Mouse (Mus musculus) cortical plate, adult 2 months (tissue): Measurements from ENCODE around the gene Plcd1. TPM values are rescaled to one million over a fixed set of nuclear protein-coding genes. Genes with fewer than 3 reads are reported as not detected.

Source experiments
- H3K27ac ChIP-seq: fragments of 200-500 bp; 2 replicates; pipeline ENCODE4 v1.5.1; 2012; ENCODE audit warnings: low read length, control low read depth, inconsistent platforms; ENCODE audit not compliant: insufficient read depth
- H3K4me1 ChIP-seq: fragments of 200-500 bp; 2 replicates; pipeline ENCODE4 v1.6.1; 2011; ENCODE audit warnings: low read length; ENCODE audit not compliant: control insufficient read depth, insufficient read depth
- H3K4me3 ChIP-seq: fragments of 200-500 bp; 2 replicates; pipeline ENCODE4 v1.5.1; 2011; ENCODE audit warnings: mild to moderate bottlenecking, low read length, control low read depth; ENCODE audit not compliant: insufficient read depth
- CTCF ChIP-seq: fragments of 200-500 bp; IDR thresholded peaks from 2 replicates; pipeline ENCODE4 v1.5.1; 2011; ENCODE audit warnings: mild to moderate bottlenecking, control low read depth, low read length; ENCODE audit not compliant: insufficient read depth; ENCODE audit errors: extremely low read depth
- POLR2A ChIP-seq: fragments of 200-500 bp; IDR thresholded peaks from 2 replicates; pipeline ENCODE4 v1.6.1; 2011; ENCODE audit warnings: mild to moderate bottlenecking, low read length, control low read depth; ENCODE audit not compliant: insufficient read depth; ENCODE audit errors: extremely low read depth
- polyA plus RNA-seq: library from polyadenylated mRNA; depleted of rRNA; stranded (reverse); fragments of >200 nt; gene quantifications from 2 replicates; pipeline ENCODE4 v1.2.3, GENCODE M21; 2012

Plcd1 gene
- polyA plus RNA-seq, 1 experiment: 21.7 TPM

DNA sequence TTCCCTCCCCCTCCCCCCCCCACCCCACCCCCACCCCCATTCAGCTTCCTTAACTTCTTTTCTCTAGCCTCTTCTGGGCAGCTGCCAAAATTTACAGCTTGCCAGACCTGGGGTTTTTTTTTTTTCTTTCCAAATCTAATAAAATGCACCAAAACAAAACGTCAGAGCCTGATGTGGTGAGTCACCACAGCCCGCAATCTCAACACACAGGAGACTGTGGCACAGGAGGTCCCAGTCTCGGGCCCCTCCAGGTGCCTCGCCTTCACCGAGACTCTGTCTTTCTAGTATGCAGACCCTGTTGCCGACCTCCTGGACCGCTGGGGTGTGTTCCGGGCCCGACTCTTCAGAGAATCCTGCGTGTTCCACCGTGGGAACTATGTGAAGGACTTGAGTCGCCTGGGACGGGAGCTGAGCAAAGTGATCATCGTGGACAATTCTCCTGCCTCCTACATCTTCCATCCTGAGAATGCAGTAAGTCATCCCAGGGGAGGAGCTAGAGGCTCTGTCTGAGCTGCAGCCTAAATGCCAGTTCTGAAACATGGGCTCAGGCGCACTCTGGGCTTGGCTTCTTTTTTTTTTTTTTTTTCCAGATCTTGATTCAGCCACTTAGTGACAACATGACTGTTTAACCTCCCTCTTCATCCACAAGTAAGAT, 56.1 kb downstream of the Plcd1 start:
- Histone ChIP-seq H3K4me3 (no peak overlapping the region), H3K4me1 (peaks cover 12% of the 10 kb centered on the region), H3K27ac (no peak overlapping the region)
- TF ChIP-seq CTCF: no peak
- TF ChIP-seq POLR2A: no peak

- Histone ChIP-seq H3K4me3 (no peak overlapping the region), H3K27ac (peak overlapping the region; percentile 6; the same call in 1 of the 2 replicates), H3K4me1 (peaks cover 12% of the 10 kb centered on the region)
- no peak for TF ChIP-seq CTCF
- no peak for TF ChIP-seq POLR2A
These were observed 57.5 kb downstream of the Plcd1 start for GRCm38 (mm10) chr9:119035836-119036235.

GRCm38 (mm10) chr9:119034676-119035665, 58.3 kb downstream of the Plcd1 start:
- TF ChIP-seq POLR2A (no peak), CTCF (no peak)
- H3K27ac ChIP-seq: no peak overlapping the region
- H3K4me3 ChIP-seq: no peak overlapping the region
- H3K4me1 ChIP-seq: peaks cover 12% of the 10 kb centered on the region

DNA sequence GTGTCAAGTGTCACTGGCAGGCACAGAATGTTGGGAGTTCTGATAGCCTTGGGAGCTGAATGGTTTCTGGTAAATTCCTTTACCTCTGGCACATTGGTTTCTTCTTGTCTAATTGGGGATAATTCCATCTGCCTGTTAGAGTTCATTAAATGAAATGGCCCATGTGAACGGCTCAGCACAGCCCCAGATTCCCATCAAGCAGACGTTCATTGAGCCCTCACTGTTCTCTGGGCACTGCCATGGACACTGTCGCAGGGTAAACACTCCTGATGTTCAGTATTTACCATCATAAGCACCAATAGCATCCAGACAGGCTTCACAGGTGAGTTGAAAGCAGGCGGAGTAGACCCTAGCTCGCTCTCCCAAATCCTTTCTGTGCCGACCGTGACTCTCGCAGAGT, 59.2 kb downstream of the Plcd1 start:
- Histone ChIP-seq H3K4me1 (peaks cover 12% of the 10 kb centered on the region), H3K27ac (no peak overlapping the region), H3K4me3 (no peak overlapping the region)
- no peak for TF ChIP-seq POLR2A
- no peak for TF ChIP-seq CTCF

DNA sequence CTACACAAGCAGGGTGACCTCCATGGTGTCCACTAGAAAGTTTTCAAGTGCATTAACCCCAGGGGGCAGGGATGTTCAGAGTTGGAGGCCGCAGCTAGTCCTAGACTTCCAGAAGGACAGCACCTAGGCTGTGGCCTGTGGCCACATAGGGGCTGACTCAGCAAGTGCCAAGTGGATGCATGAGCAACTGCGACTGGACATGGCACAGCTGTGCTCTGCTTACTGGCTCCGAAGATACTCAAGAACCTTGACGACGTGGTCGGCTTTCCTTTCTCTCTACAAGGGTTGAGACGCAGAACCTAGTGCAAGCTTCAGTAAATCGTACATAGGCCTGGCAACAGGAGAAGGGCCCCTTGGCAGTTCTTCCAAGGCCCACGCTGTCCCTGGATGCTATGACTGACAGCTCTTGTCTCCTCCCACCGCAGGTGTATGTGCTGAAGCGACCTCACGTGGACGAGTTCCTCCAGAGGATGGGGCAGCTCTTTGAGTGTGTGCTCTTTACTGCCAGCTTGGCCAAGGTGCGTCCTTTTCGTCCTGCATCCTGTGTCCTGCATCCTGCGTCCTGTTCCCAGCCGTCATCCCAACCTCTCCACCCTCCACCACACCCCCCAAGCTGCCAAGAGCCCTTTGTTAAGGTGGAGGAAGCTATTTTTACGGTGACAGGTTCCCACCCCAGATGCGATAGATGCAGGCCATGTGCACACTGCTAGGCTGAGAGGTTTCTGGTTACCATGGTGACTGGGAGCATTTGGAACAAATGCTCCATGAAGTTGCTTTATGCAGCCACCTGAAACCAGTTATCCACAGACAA, 60.0 kb downstream of the Plcd1 start:
- no peak overlapping the region for H3K4me3 ChIP-seq
- H3K27ac ChIP-seq: peak overlapping the region; percentile 36; the same call in 1 of the 2 replicates
- no peak for TF ChIP-seq POLR2A
- TF ChIP-seq CTCF: no peak
- peaks cover 12% of the 10 kb centered on the region for H3K4me1 ChIP-seq

DNA sequence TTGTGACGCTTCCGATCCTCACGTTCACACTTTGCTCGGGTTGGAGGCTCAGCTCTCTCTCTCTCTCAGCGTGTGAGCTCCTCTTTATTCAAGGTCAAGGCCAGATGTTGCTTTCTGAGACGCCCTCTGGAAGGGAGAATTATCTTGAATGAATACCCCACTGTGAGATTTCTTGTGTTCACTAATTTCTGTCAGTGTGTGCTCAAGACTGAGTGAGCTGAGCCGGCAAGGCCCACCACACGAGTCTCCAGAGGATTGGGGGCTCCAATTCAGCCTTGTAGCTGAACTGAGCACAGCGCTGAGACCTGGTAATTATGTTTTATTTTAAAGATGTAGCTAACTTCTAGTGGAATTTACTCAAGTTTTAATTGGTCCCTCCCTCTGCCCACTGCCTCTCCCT, 60.8 kb downstream of the Plcd1 start:
- no peak for TF ChIP-seq POLR2A

GRCm38 (mm10) chr9:119031772-119032171, 61.5 kb downstream of the Plcd1 start:
- TF ChIP-seq CTCF (no peak), POLR2A (no peak)
- Histone ChIP-seq H3K27ac (peak overlapping the region; percentile 18; the same call in 1 of the 2 replicates), H3K4me3 (no peak overlapping the region), H3K4me1 (peaks cover 10% of the 10 kb centered on the region)

More for the DNA sequence above, 60.8 kb downstream of the Plcd1 start:
- no peak overlapping the region for H3K4me3 ChIP-seq
- no peak overlapping the region for H3K27ac ChIP-seq
- H3K4me1 ChIP-seq: peaks cover 11% of the 10 kb centered on the region

DNA sequence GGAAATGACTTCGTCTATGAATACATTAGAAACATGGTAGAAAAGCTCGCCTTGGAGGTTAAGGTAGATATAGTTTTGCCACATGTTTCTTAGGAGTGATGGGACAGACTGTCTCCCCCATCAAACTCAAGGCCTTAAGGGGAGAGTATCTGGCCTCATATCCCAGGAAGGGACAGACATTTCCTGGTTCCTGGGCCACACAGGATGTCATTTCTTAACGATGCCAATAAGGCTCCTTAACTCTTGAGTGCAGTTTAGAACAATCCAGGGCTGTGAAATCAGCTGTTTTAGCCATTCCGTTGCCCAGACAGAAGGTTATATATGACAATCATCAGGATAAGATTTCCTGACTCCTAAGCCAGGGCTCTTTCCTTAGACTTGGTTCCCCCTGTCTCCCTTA, 62.3 kb downstream of the Plcd1 start:
- Histone ChIP-seq H3K27ac (no peak overlapping the region), H3K4me3 (no peak overlapping the region), H3K4me1 (peaks cover 10% of the 10 kb centered on the region)
- TF ChIP-seq CTCF (no peak), POLR2A (no peak)

- H3K27ac ChIP-seq: no peak overlapping the region
- TF ChIP-seq CTCF (peak; percentile 54), POLR2A (no peak)
- H3K4me1 ChIP-seq: peaks cover 8% of the 10 kb centered on the region
- no peak overlapping the region for H3K4me3 ChIP-seq
These were observed 63.7 kb downstream of the Plcd1 start for GRCm38 (mm10) chr9:119029568-119029967.
